Mouse (Mus musculus): ENCODE results near the gene Pitpnb. TPM values are rescaled to one million over a fixed set of nuclear protein-coding genes. Genes with fewer than 3 reads are reported as not detected.

The Pitpnb gene
- polyA plus RNA-seq, 1 experiment from 2014 or later: 99.7 TPM

DNA sequence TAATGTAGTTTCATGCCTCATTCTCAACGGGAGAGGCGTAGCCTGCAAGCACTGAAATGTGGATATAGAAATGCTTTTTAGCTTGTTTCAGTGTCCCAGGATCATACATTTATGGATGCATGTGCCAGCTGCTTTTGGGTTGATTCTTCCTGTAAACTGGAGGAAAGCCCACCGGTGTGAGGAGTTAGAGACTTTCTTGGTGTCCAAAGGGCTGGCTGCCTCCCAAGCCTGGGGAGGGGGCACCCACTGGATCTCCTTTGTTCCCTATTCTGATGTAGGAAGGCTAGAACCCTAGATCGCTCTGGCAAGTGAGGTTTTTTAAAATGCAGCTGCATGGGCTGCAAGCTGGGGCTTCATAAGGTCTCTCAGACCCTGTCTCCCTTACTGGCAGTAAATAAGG is 93.1 kb downstream of the Pitpnb start:
- Histone ChIP-seq H3K36me3 (ENCODE audit: control insufficient read depth, insufficient read depth, low read length) (peaks cover 72% of the 10 kb centered on the region), H3K27ac (replicated peaks; ENCODE audit: low read depth, low read length) (peak overlapping the region; percentile 16; the same call in 1 of the 2 replicates), H3K9me3 (ENCODE audit: control insufficient read depth, low read length) (no peaks in the 10 kb centered on the region), H3K27me3 (replicated peaks; ENCODE audit: control insufficient read depth, insufficient read depth, low read length) (no peaks in the 10 kb centered on the region), H3K4me1 (ENCODE audit: control insufficient read depth, insufficient read depth, low read length) (peaks cover 64% of the 10 kb centered on the region), H3K4me3 (ENCODE audit: low read depth, low read length) (peak overlapping the region; percentile 94), H3K4me2 (ENCODE audit: low read depth, low read length) (peak overlapping the region; percentile 97), H3K9ac (ENCODE audit: low read depth, low read length) (peak overlapping the region; percentile 98)
- WGBS: 45% methylated on average over 4 of the region's 4 CpGs
- DNase-seq (ENCODE audit: low spot score) (no peak), ATAC-seq (ENCODE audit: low read depth) (no peak)

DNA sequence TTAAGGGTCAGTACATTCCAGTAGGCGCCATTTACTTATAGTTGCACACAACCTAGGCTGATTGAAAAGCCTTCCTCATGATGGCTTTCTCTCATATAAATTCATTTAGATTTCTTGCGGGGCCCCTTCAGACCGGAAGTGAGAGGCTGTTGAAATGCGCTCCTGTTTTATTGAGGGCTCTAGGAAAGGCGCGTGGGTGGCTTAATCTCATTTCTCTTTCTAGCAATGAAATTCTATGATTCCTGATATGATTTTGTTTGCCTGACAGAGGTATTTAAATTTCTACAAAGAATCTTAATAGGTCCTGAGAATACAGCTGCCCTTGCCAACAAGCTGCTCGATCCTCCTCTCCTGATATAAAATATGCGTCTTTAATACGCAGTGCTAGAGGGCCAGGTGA is 95.2 kb downstream of the Pitpnb start:
- H3K36me3 ChIP-seq (ENCODE audit: control insufficient read depth, insufficient read depth, low read length): peaks cover 50% of the 10 kb centered on the region
- no peaks in the 10 kb centered on the region for H3K9me3 ChIP-seq (ENCODE audit: control insufficient read depth, low read length)
- H3K4me2 ChIP-seq (ENCODE audit: low read depth, low read length): peak overlapping the region; percentile 97
- no peak for DNase-seq (ENCODE audit: low spot score)
- peak overlapping the region; percentile 27 for H3K9ac ChIP-seq (ENCODE audit: low read depth, low read length)
- no peaks in the 10 kb centered on the region for H3K27me3 ChIP-seq (replicated peaks; ENCODE audit: control insufficient read depth, insufficient read depth, low read length)
- 0 out of 2 replicates have a peak overlapping the region, but pooled peaks have one; percentile 30 for H3K27ac ChIP-seq (replicated peaks; ENCODE audit: low read depth, low read length)
- H3K4me3 ChIP-seq (ENCODE audit: low read depth, low read length): peak overlapping the region; percentile 94
- peaks cover 73% of the 10 kb centered on the region for H3K4me1 ChIP-seq (ENCODE audit: control insufficient read depth, insufficient read depth, low read length)
- ATAC-seq (ENCODE audit: low read depth): no peak
- 51% methylated on average over 9 of the region's 9 CpGs for WGBS

DNA sequence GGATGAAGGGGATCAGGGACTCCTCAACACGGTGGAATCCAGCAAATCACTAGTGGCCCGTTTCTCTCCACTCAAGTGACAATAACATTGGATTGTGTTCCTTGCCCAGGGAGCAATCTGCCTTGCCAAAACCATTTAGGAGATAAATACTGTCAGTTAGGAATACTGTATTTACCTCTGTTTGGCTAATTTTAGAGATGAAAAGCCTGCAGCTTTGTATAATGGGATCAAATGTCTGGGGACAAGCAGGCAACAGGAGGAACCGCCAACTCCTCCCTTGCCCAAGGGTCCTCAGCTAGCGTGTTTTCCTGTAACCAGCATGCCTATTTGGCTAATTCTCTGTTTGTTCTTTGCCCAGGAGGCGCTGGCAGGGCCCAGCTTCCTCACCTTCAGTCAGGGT is 95.7 kb downstream of the Pitpnb start:
- Histone ChIP-seq H3K36me3 (ENCODE audit: control insufficient read depth, insufficient read depth, low read length) (peaks cover 46% of the 10 kb centered on the region), H3K4me1 (ENCODE audit: control insufficient read depth, insufficient read depth, low read length) (peaks cover 77% of the 10 kb centered on the region), H3K4me2 (ENCODE audit: low read depth, low read length) (peak overlapping the region; percentile 97), H3K9me3 (ENCODE audit: control insufficient read depth, low read length) (no peaks in the 10 kb centered on the region), H3K9ac (ENCODE audit: low read depth, low read length) (peak overlapping the region; percentile 27), H3K27ac (replicated peaks; ENCODE audit: low read depth, low read length) (peak overlapping the region; percentile 30; the same call in 1 of the 2 replicates), H3K27me3 (replicated peaks; ENCODE audit: control insufficient read depth, insufficient read depth, low read length) (no peaks in the 10 kb centered on the region), H3K4me3 (ENCODE audit: low read depth, low read length) (peak overlapping the region; percentile 94)
- DNase-seq (ENCODE audit: low spot score) (no peak), ATAC-seq (ENCODE audit: low read depth) (no peak)
- WGBS: 30% methylated on average over 5 of the region's 5 CpGs

DNA sequence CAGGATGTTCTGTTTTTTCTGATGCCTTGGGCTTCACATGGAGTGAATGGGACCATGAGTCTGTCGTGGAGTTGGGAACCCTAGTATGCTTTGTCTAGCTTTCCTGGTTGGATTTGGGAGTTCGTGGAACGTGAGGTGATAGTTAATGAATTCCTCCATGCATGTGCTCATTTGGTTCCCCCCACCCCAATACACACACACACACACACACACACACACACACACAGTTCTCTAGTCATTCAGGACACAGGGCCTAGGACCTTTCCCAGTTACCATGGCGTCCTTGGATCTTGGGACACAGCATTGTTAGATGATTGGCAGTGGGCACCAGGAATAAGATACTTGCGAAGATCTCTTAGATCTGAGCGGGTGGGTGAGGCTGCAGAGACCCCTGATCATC is 98.3 kb downstream of the Pitpnb start:
- Histone ChIP-seq H3K9ac (ENCODE audit: low read depth, low read length) (peak overlapping the region; percentile 39; the same call in 1 of the 2 replicates), H3K27me3 (replicated peaks; ENCODE audit: control insufficient read depth, insufficient read depth, low read length) (no peaks in the 10 kb centered on the region), H3K27ac (replicated peaks; ENCODE audit: low read depth, low read length) (no peak overlapping the region), H3K9me3 (ENCODE audit: control insufficient read depth, low read length) (no peaks in the 10 kb centered on the region), H3K36me3 (ENCODE audit: control insufficient read depth, insufficient read depth, low read length) (peaks cover 22% of the 10 kb centered on the region; the same call in 1 of the 2 replicates), H3K4me1 (ENCODE audit: control insufficient read depth, insufficient read depth, low read length) (peaks cover 95% of the 10 kb centered on the region), H3K4me3 (ENCODE audit: low read depth, low read length) (no peak overlapping the region), H3K4me2 (ENCODE audit: low read depth, low read length) (peak overlapping the region; percentile 97)
- ATAC-seq (ENCODE audit: low read depth): no peak
- no peak for DNase-seq (ENCODE audit: low spot score)
- 71% methylated on average over 6 of the region's 6 CpGs for WGBS

DNA sequence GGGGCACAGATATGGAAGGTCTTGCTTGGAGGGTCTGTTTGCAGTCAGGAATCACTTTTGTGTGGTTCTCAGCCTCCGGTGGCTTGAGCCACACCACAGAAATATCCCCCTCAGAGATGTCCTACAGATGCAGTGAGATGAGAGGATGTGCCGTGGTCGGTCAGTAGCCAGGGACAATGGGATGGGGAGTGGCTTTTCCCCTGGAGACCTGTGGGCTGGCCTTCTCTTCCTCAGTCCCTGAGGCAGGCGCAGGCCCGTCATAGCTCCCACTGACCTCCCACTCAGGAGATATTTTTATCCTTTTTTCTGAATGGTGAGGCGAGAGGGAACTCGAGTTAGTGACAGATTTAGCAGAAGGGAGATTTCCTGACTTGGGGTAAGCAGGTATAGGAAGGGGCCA is 99.2 kb downstream of the Pitpnb start:
- peak overlapping the region; percentile 97 for H3K4me2 ChIP-seq (ENCODE audit: low read depth, low read length)
- no peak overlapping the region for H3K4me3 ChIP-seq (ENCODE audit: low read depth, low read length)
- no peaks in the 10 kb centered on the region for H3K9me3 ChIP-seq (ENCODE audit: control insufficient read depth, low read length)
- no peaks in the 10 kb centered on the region for H3K27me3 ChIP-seq (replicated peaks; ENCODE audit: control insufficient read depth, insufficient read depth, low read length)
- DNase-seq (ENCODE audit: low spot score): no peak
- H3K27ac ChIP-seq (replicated peaks; ENCODE audit: low read depth, low read length): peak overlapping the region; percentile 63
- H3K36me3 ChIP-seq (ENCODE audit: control insufficient read depth, insufficient read depth, low read length): peaks cover 18% of the 10 kb centered on the region; the same call in 1 of the 2 replicates
- H3K4me1 ChIP-seq (ENCODE audit: control insufficient read depth, insufficient read depth, low read length): peaks cover 95% of the 10 kb centered on the region
- ATAC-seq (ENCODE audit: low read depth): no peak
- H3K9ac ChIP-seq (ENCODE audit: low read depth, low read length): peak overlapping the region; percentile 34; the same call in 1 of the 2 replicates
- 39% methylated on average over 7 of the region's 7 CpGs for WGBS

DNA sequence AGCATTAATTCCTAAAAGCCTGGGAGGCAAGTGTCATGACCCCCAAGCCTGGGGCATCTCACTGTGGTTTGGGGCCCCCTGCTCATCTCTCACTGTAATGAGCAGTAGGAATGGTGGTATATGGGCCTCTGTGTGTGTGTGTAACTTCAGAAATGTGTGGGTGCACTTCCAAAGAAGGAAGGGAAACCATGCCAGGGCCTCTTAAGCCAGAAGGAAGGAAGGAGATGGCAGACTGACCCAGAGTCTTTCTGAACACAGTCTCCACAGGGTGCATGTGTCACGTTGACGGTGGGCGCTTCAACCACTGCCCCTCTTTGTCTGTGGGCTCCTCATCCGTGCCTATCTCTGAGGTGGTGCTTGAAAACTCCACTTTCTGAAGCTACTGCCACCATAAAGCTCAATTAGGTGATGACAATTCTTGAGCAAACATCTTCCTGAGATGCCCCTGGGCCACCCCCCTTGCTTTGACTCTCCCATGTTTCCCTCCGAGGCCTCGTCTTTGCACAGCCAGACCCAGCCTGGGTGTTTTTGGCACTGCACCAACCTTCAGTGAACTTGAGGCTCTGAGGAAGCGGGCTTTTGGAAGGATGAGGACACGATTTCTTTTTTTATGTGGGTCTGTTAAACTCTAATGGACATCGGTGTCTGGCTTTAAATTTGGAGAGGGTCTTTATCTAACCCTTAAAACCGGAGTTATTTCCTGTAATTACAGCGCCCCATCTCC is 100.6 kb downstream of the Pitpnb start:
- ATAC-seq (ENCODE audit: low read depth) (no peak), DNase-seq (ENCODE audit: low spot score) (peak; percentile 75)
- H3K9ac ChIP-seq (ENCODE audit: low read depth, low read length): peak overlapping the region; percentile 45
- H3K9me3 ChIP-seq (ENCODE audit: control insufficient read depth, low read length): no peaks in the 10 kb centered on the region
- peak overlapping the region; percentile 38 for H3K4me2 ChIP-seq (ENCODE audit: low read depth, low read length)
- peak overlapping the region; percentile 28 for H3K27ac ChIP-seq (replicated peaks; ENCODE audit: low read depth, low read length)
- no peak overlapping the region for H3K4me3 ChIP-seq (ENCODE audit: low read depth, low read length)
- peaks cover 8% of the 10 kb centered on the region; the same call in 1 of the 2 replicates for H3K36me3 ChIP-seq (ENCODE audit: control insufficient read depth, insufficient read depth, low read length)
- 43% methylated on average over 11 of the region's 11 CpGs for WGBS
- no peaks in the 10 kb centered on the region for H3K27me3 ChIP-seq (replicated peaks; ENCODE audit: control insufficient read depth, insufficient read depth, low read length)
- peaks cover 91% of the 10 kb centered on the region for H3K4me1 ChIP-seq (ENCODE audit: control insufficient read depth, insufficient read depth, low read length)

DNA sequence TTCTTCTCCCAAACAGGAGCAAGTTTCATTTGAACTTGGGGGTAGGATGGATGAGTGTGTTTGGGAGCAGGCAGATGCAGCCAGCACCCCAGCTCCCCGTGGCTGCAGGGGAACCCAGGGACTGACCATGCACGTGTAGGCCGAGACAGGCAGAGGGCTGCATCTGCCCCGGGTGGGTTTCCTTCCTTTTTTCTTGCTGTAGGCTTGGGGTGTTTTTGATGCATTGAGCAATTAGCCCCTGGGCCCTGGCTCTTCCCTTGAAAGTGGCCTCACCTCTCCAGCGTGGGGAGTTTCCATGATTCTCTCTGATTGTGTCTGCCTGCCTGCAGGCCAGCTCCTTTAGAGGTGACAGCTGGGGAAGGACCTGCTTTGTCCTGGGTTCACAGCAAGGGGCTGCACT is 102.3 kb downstream of the Pitpnb start:
- no peaks in the 10 kb centered on the region for H3K27me3 ChIP-seq (replicated peaks; ENCODE audit: control insufficient read depth, insufficient read depth, low read length)
- 0 out of 2 replicates have a peak overlapping the region, but pooled peaks have one; percentile 11 for H3K27ac ChIP-seq (replicated peaks; ENCODE audit: low read depth, low read length)
- whole genome bisulfite sequencing: 29% methylated on average over 5 of the region's 5 CpGs
- H3K9ac ChIP-seq (ENCODE audit: low read depth, low read length): no peak overlapping the region
- H3K36me3 ChIP-seq (ENCODE audit: control insufficient read depth, insufficient read depth, low read length): peaks cover 8% of the 10 kb centered on the region; the same call in 1 of the 2 replicates
- H3K4me2 ChIP-seq (ENCODE audit: low read depth, low read length): no peak overlapping the region
- H3K4me3 ChIP-seq (ENCODE audit: low read depth, low read length): no peak overlapping the region
- no peak for ATAC-seq (ENCODE audit: low read depth)
- DNase-seq (ENCODE audit: low spot score): no peak
- peaks cover 74% of the 10 kb centered on the region for H3K4me1 ChIP-seq (ENCODE audit: control insufficient read depth, insufficient read depth, low read length)
- H3K9me3 ChIP-seq (ENCODE audit: control insufficient read depth, low read length): no peaks in the 10 kb centered on the region

DNA sequence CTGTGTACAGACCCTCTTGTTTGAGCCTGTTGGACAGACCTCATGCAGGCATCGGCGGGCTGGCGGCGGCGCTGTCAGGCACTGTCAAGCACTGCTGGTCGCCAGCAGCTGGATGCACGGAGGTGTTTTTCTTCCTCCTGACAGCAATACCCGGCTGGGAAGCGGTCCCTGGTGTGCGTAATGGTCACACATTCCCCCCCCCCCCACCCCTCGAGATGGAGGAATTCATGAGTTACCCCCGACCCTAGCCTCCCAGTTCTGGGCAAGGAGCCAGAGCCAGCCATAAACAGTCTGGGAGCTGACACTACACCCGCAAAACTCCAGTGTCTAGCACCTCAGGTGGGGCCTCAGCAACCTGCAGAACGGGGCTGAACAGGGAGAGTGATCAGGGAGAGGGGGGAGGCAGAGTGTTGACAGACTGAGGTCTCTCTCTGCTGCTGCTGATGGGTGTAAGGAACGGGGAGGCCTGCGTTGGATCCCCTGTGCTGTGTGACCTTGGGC is 103.8 kb downstream of the Pitpnb start:
- no peaks in the 10 kb centered on the region for H3K27me3 ChIP-seq (replicated peaks; ENCODE audit: control insufficient read depth, insufficient read depth, low read length)
- H3K27ac ChIP-seq (replicated peaks; ENCODE audit: low read depth, low read length): no peak overlapping the region
- ATAC-seq (ENCODE audit: low read depth): 0 out of 2 replicates have a peak, but pooled peaks have one; percentile 23
- H3K4me2 ChIP-seq (ENCODE audit: low read depth, low read length): peak overlapping the region; percentile 18
- no peaks in the 10 kb centered on the region for H3K9me3 ChIP-seq (ENCODE audit: control insufficient read depth, low read length)
- peak overlapping the region; percentile 2; the same call in 1 of the 2 replicates for H3K9ac ChIP-seq (ENCODE audit: low read depth, low read length)
- peak; percentile 78 for DNase-seq (ENCODE audit: low spot score)
- peaks cover 17% of the 10 kb centered on the region for H3K36me3 ChIP-seq (ENCODE audit: control insufficient read depth, insufficient read depth, low read length)
- H3K4me1 ChIP-seq (ENCODE audit: control insufficient read depth, insufficient read depth, low read length): peaks cover 59% of the 10 kb centered on the region
- 21% methylated on average over 16 of the region's 16 CpGs for WGBS
- H3K4me3 ChIP-seq (ENCODE audit: low read depth, low read length): no peak overlapping the region

Measured in embryonic facial prominence, embryonic 14.5 days (tissue).